Mouse (Mus musculus) kidney, adult 2 months (tissue): ENCODE measurements around the gene Itih2.

Experiments used
- CTCF ChIP-seq: fragments of 200-500 bp; conservative IDR thresholded peaks from 2 replicates; pipeline ENCODE4 v1.5.1; 2011; ENCODE audit warnings: low read depth, mild to moderate bottlenecking, control low read depth, low read length, moderate library complexity, mixed read lengths; ENCODE audit not compliant: insufficient read depth, insufficient read length
- POLR2A ChIP-seq: fragments of 200-500 bp; IDR thresholded peaks from one replicate; pipeline ENCODE4 v1.6.1; 2011; ENCODE audit warnings: low read depth, low read length, control low read depth

GRCm38 (mm10) chr2:10094327-10095100 lies 36.7 kb downstream of the Itih2 start:
- no peak for TF ChIP-seq POLR2A
- TF ChIP-seq CTCF = no peak
